Mouse (Mus musculus): Measurements from ENCODE around the gene Wars2. TPM values are rescaled to one million over a fixed set of nuclear protein-coding genes. Genes with fewer than 3 reads are reported as not detected.

The Wars2 gene
- polyA plus RNA-seq, 1 experiment from 2014 or later, result 10.4 TPM

GRCm38 (mm10) chr3:99173178-99173577 is 32.3 kb downstream of the Wars2 start:
- DNase-seq (ENCODE audit: low spot score) (peak; percentile 21), ATAC-seq (ENCODE audit: low read depth) (no peak)
- Histone ChIP-seq H3K27ac (replicated peaks; ENCODE audit: low read depth, low read length) (no peak overlapping the region), H3K4me1 (ENCODE audit: control insufficient read depth, insufficient read depth, low read length) (peaks cover 14% of the 10 kb centered on the region), H3K4me2 (ENCODE audit: low read depth, low read length) (no peak overlapping the region), H3K4me3 (ENCODE audit: low read depth, low read length) (no peak overlapping the region), H3K36me3 (ENCODE audit: control insufficient read depth, insufficient read depth, low read length) (no peaks in the 10 kb centered on the region), H3K9ac (ENCODE audit: low read depth, low read length) (no peak overlapping the region), H3K27me3 (replicated peaks; ENCODE audit: control insufficient read depth, insufficient read depth, low read length) (no peaks in the 10 kb centered on the region), H3K9me3 (ENCODE audit: control insufficient read depth, low read length) (no peaks in the 10 kb centered on the region)
- 49% methylated on average over 5 of the region's 5 CpGs for WGBS

GRCm38 (mm10) chr3:99174658-99175304 is 33.9 kb downstream of the Wars2 start:
- Histone ChIP-seq H3K4me1 (ENCODE audit: control insufficient read depth, insufficient read depth, low read length) (peaks cover 14% of the 10 kb centered on the region), H3K27me3 (replicated peaks; ENCODE audit: control insufficient read depth, insufficient read depth, low read length) (no peaks in the 10 kb centered on the region), H3K27ac (replicated peaks; ENCODE audit: low read depth, low read length) (no peak overlapping the region), H3K36me3 (ENCODE audit: control insufficient read depth, insufficient read depth, low read length) (no peaks in the 10 kb centered on the region), H3K4me3 (ENCODE audit: low read depth, low read length) (no peak overlapping the region), H3K9me3 (ENCODE audit: control insufficient read depth, low read length) (no peaks in the 10 kb centered on the region), H3K4me2 (ENCODE audit: low read depth, low read length) (no peak overlapping the region), H3K9ac (ENCODE audit: low read depth, low read length) (no peak overlapping the region)
- no peak for DNase-seq (ENCODE audit: low spot score)
- 43% methylated on average over 9 of the region's 9 CpGs for WGBS
- no peak for ATAC-seq (ENCODE audit: low read depth)

- ATAC-seq (ENCODE audit: low read depth) (0 out of 2 replicates have a peak, but pooled peaks have one; percentile 37), DNase-seq (ENCODE audit: low spot score) (no peak)
- no peak overlapping the region for H3K9ac ChIP-seq (ENCODE audit: low read depth, low read length)
- 56% methylated on average over 17 of the region's 17 CpGs for WGBS
- no peaks in the 10 kb centered on the region for H3K27me3 ChIP-seq (replicated peaks; ENCODE audit: control insufficient read depth, insufficient read depth, low read length)
- H3K9me3 ChIP-seq (ENCODE audit: control insufficient read depth, low read length), result no peaks in the 10 kb centered on the region
- H3K4me3 ChIP-seq (ENCODE audit: low read depth, low read length), result no peak overlapping the region
- 0 out of 2 replicates have a peak, but pooled peaks cover 7% of the 10 kb centered on the region for H3K4me1 ChIP-seq (ENCODE audit: control insufficient read depth, insufficient read depth, low read length)
- H3K36me3 ChIP-seq (ENCODE audit: control insufficient read depth, insufficient read depth, low read length), result no peaks in the 10 kb centered on the region
- H3K4me2 ChIP-seq (ENCODE audit: low read depth, low read length), result peak overlapping the region; percentile 23
- no peak overlapping the region; the same call in 1 of the 2 replicates for H3K27ac ChIP-seq (replicated peaks; ENCODE audit: low read depth, low read length)
Observed at GRCm38 (mm10) chr3:99183355-99184016, 42.6 kb downstream of the Wars2 start.

GRCm38 (mm10) chr3:99184373-99184772 is 43.5 kb downstream of the Wars2 start:
- no peak for ATAC-seq (ENCODE audit: low read depth)
- Histone ChIP-seq H3K4me3 (ENCODE audit: low read depth, low read length) (no peak overlapping the region), H3K4me2 (ENCODE audit: low read depth, low read length) (no peak overlapping the region), H3K9ac (ENCODE audit: low read depth, low read length) (no peak overlapping the region), H3K9me3 (ENCODE audit: control insufficient read depth, low read length) (no peaks in the 10 kb centered on the region), H3K36me3 (ENCODE audit: control insufficient read depth, insufficient read depth, low read length) (no peaks in the 10 kb centered on the region), H3K27ac (replicated peaks; ENCODE audit: low read depth, low read length) (no peak overlapping the region), H3K4me1 (ENCODE audit: control insufficient read depth, insufficient read depth, low read length) (0 out of 2 replicates have a peak, but pooled peaks cover 7% of the 10 kb centered on the region), H3K27me3 (replicated peaks; ENCODE audit: control insufficient read depth, insufficient read depth, low read length) (no peaks in the 10 kb centered on the region)
- 45% methylated on average over 1 of the region's 1 CpGs for WGBS
- DNase-seq (ENCODE audit: low spot score), result peak; percentile 50

- 80% methylated on average over 1 of the region's 1 CpGs for WGBS
- DNase-seq (ENCODE audit: low spot score), result no peak
- no peak for ATAC-seq (ENCODE audit: low read depth)
Observed at GRCm38 (mm10) chr3:99188097-99188496, 47.2 kb downstream of the Wars2 start.

GRCm38 (mm10) chr3:99193576-99193975 is 52.7 kb downstream of the Wars2 start:
- no peak for ATAC-seq (ENCODE audit: low read depth)
- Histone ChIP-seq H3K4me3 (ENCODE audit: low read depth, low read length) (no peak overlapping the region), H3K9ac (ENCODE audit: low read depth, low read length) (no peak overlapping the region), H3K9me3 (ENCODE audit: control insufficient read depth, low read length) (no peaks in the 10 kb centered on the region), H3K4me1 (ENCODE audit: control insufficient read depth, insufficient read depth, low read length) (peaks cover 14% of the 10 kb centered on the region; the same call in 1 of the 2 replicates), H3K27ac (replicated peaks; ENCODE audit: low read depth, low read length) (0 out of 2 replicates have a peak overlapping the region, but pooled peaks have one; percentile 30), H3K4me2 (ENCODE audit: low read depth, low read length) (no peak overlapping the region), H3K36me3 (ENCODE audit: control insufficient read depth, insufficient read depth, low read length) (no peaks in the 10 kb centered on the region), H3K27me3 (replicated peaks; ENCODE audit: control insufficient read depth, insufficient read depth, low read length) (no peaks in the 10 kb centered on the region)
- WGBS, result 59% methylated on average over 4 of the region's 4 CpGs
- no peak for DNase-seq (ENCODE audit: low spot score)

More at GRCm38 (mm10) chr3:99188097-99188496, 47.2 kb downstream of the Wars2 start:
- Histone ChIP-seq H3K4me2 (ENCODE audit: low read depth, low read length) (no peak overlapping the region), H3K9me3 (ENCODE audit: control insufficient read depth, low read length) (no peaks in the 10 kb centered on the region), H3K9ac (ENCODE audit: low read depth, low read length) (no peak overlapping the region), H3K4me1 (ENCODE audit: control insufficient read depth, insufficient read depth, low read length) (peaks cover 12% of the 10 kb centered on the region; the same call in 1 of the 2 replicates), H3K36me3 (ENCODE audit: control insufficient read depth, insufficient read depth, low read length) (no peaks in the 10 kb centered on the region), H3K27me3 (replicated peaks; ENCODE audit: control insufficient read depth, insufficient read depth, low read length) (no peaks in the 10 kb centered on the region), H3K4me3 (ENCODE audit: low read depth, low read length) (no peak overlapping the region), H3K27ac (replicated peaks; ENCODE audit: low read depth, low read length) (no peak overlapping the region)

GRCm38 (mm10) chr3:99203331-99203730 is 62.5 kb downstream of the Wars2 start:
- H3K36me3 ChIP-seq (ENCODE audit: control insufficient read depth, insufficient read depth, low read length), result 0 out of 2 replicates have a peak, but pooled peaks cover 6% of the 10 kb centered on the region
- ATAC-seq (ENCODE audit: low read depth), result 0 out of 2 replicates have a peak, but pooled peaks have one; percentile 9
- H3K9ac ChIP-seq (ENCODE audit: low read depth, low read length), result no peak overlapping the region
- H3K27me3 ChIP-seq (replicated peaks; ENCODE audit: control insufficient read depth, insufficient read depth, low read length), result no peaks in the 10 kb centered on the region
- 0 out of 2 replicates have a peak, but pooled peaks cover 3% of the 10 kb centered on the region for H3K4me1 ChIP-seq (ENCODE audit: control insufficient read depth, insufficient read depth, low read length)
- peak; percentile 79 for DNase-seq (ENCODE audit: low spot score)
- no peak overlapping the region for H3K27ac ChIP-seq (replicated peaks; ENCODE audit: low read depth, low read length)
- H3K4me3 ChIP-seq (ENCODE audit: low read depth, low read length), result no peak overlapping the region
- H3K4me2 ChIP-seq (ENCODE audit: low read depth, low read length), result no peak overlapping the region
- H3K9me3 ChIP-seq (ENCODE audit: control insufficient read depth, low read length), result no peaks in the 10 kb centered on the region

- Histone ChIP-seq H3K4me3 (ENCODE audit: low read depth, low read length) (no peak overlapping the region), H3K4me1 (ENCODE audit: control insufficient read depth, insufficient read depth, low read length) (no peaks in the 10 kb centered on the region), H3K27ac (replicated peaks; ENCODE audit: low read depth, low read length) (no peak overlapping the region), H3K4me2 (ENCODE audit: low read depth, low read length) (no peak overlapping the region), H3K36me3 (ENCODE audit: control insufficient read depth, insufficient read depth, low read length) (no peaks in the 10 kb centered on the region), H3K9me3 (ENCODE audit: control insufficient read depth, low read length) (no peaks in the 10 kb centered on the region), H3K9ac (ENCODE audit: low read depth, low read length) (no peak overlapping the region), H3K27me3 (replicated peaks; ENCODE audit: control insufficient read depth, insufficient read depth, low read length) (no peaks in the 10 kb centered on the region)
- 45% methylated on average over 1 of the region's 1 CpGs for WGBS
- ATAC-seq (ENCODE audit: low read depth) (no peak), DNase-seq (ENCODE audit: low spot score) (no peak)
Observed at GRCm38 (mm10) chr3:99208416-99208815, 67.5 kb downstream of the Wars2 start.
